Mouse (Mus musculus): ENCODE measurements around the gene Il10.

GRCm38 (mm10) chr1:131059841-131060240 lies 40.2 kb downstream of the Il10 start:
- TF ChIP-seq CTCF (conservative IDR thresholded peaks at IDR 0.05 in 1 of 2, IDR thresholded peaks at IDR 0.05 in 1 of 2; ENCODE audit: low read depth in 2 of 2, low read length in 2 of 2) (no peak), CHD2 (IDR thresholded peaks at IDR 0.05; ENCODE audit: low read length) (no peak), MAX (IDR thresholded peaks at IDR 0.05; ENCODE audit: low read length) (no peak), KAT2A (IDR thresholded peaks at IDR 0.05; ENCODE audit: insufficient replicate concordance, low read length) (no peak), E2F4 (IDR thresholded peaks at IDR 0.05; ENCODE audit: insufficient replicate concordance, low read depth, low read length) (no peak)
